Mouse (Mus musculus): ENCODE results near the gene Faf1. TPM values are rescaled to one million over a fixed set of nuclear protein-coding genes. Genes with fewer than 3 reads are reported as not detected.
A peak's percentile ranks its signal among the peaks of the same experiment; 100 is the strongest.

Faf1 gene
- polyA plus RNA-seq, 1 experiment from 2014 or later, result 15.7 TPM

GRCm38 (mm10) chr4:109986301-109986700 is 309.9 kb downstream of the Faf1 start:
- H3K4me3 ChIP-seq (ENCODE audit: low read depth, low read length), result no peak overlapping the region
- no peak for TF ChIP-seq CTCF (IDR thresholded peaks at IDR 0.05; ENCODE audit: low read depth)
- no peak overlapping the region for H3K27ac ChIP-seq (ENCODE audit: low read depth, low read length)
- H3K4me2 ChIP-seq (replicated peaks; ENCODE audit: low read depth), result no peak overlapping the region
- no peaks in the 10 kb centered on the region for H3K36me3 ChIP-seq (ENCODE audit: control insufficient read depth, insufficient read depth)
- no peak overlapping the region for H3K9ac ChIP-seq (ENCODE audit: low read depth, low read length)
- WGBS, result 6% methylated on average over 9 of the region's 9 CpGs
- H3K9me3 ChIP-seq (ENCODE audit: control insufficient read depth), result no peaks in the 10 kb centered on the region
- H3K27me3 ChIP-seq (replicated peaks; ENCODE audit: control insufficient read depth, insufficient read depth, low read length), result peaks cover 79% of the 10 kb centered on the region
- ATAC-seq, result no peak
- H3K4me1 ChIP-seq (replicated peaks; ENCODE audit: control insufficient read depth, insufficient read depth, low read length), result no peaks in the 10 kb centered on the region

DNA sequence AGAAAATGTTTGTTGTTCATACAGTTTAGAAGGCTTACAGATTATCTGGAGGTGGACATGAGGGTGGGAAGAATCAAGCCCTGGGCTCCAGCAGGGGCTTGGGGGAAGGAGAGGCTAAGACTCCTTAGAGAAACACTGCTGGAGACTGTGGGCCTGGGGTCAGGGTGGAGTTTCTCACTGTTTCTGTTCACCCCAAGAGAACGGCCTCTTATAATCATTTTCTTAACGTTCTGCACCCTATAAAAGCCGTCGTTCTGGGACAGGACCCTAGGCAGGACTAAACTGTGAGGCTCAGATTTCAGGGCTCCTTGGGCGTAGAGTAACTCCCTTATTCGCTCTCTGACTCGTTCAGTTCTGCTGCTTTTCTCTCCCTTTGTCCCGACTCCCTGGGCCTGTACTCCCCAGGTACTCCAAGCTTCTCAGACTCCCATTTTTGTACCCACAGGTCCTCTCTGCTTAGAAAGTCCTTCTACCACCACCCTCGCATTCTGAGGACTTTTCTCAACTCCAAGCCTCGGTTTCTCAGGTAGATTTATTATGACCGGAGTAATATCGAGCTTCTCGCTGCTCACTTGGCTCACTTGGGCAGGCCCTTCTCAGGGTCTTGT is 310.5 kb downstream of the Faf1 start:
- peaks cover 74% of the 10 kb centered on the region for H3K27me3 ChIP-seq (replicated peaks; ENCODE audit: control insufficient read depth, insufficient read depth, low read length)
- WGBS, result 7% methylated on average over 13 of the region's 13 CpGs
- no peak for ATAC-seq

DNA sequence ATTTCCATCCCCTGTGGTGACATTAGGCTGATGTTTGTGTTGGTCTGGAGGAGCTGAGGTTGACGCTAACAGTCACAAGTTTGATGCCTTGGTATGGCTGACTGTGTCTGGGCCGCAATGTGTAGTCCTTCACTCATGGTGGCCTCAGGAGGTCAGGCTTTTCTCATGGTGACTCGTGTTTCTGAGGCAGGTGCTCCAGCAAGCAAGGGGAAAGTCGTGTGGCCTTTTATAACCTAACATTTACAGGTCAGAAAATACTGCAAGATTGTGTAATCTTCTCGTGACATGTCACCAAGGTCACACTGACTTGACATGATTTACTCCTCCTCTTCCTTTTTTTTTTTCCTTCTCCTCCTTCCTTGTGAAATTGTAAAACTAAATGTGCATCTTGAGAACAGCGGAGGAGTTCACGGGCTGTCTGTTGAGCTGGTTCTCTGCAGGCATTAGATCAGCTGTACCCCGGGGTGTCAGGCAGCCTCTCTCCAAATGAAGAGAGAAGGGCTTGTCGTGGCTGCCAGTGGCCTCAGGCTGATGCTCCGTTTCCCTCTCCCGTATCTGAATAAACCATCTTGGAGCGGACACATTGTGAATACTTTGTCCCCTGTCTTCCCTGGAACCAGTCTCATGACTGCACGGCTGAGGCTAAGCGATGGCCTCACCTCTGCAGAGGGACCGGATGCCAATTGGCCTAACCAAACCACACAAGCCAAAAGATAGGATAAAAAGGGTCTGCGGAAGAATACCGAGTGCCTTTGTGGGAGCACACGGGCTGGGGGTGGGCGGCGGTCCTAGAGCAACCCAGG is 311.4 kb downstream of the Faf1 start:
- no peak for TF ChIP-seq CTCF (IDR thresholded peaks at IDR 0.05; ENCODE audit: low read depth)
- Histone ChIP-seq H3K9me3 (ENCODE audit: control insufficient read depth) (no peaks in the 10 kb centered on the region), H3K27me3 (replicated peaks; ENCODE audit: control insufficient read depth, insufficient read depth, low read length) (peaks cover 74% of the 10 kb centered on the region), H3K4me1 (replicated peaks; ENCODE audit: control insufficient read depth, insufficient read depth, low read length) (no peaks in the 10 kb centered on the region), H3K4me2 (replicated peaks; ENCODE audit: low read depth) (0 out of 2 replicates have a peak overlapping the region, but pooled peaks have one; percentile 6), H3K4me3 (ENCODE audit: low read depth, low read length) (no peak overlapping the region), H3K9ac (ENCODE audit: low read depth, low read length) (no peak overlapping the region), H3K36me3 (ENCODE audit: control insufficient read depth, insufficient read depth) (no peaks in the 10 kb centered on the region), H3K27ac (ENCODE audit: low read depth, low read length) (no peak overlapping the region)
- 0 out of 2 replicates have a peak, but pooled peaks have one; percentile 22 for ATAC-seq
- 5% methylated on average over 17 of the region's 20 CpGs for WGBS

More for the DNA sequence above, 310.5 kb downstream of the Faf1 start:
- TF ChIP-seq CTCF (IDR thresholded peaks at IDR 0.05; ENCODE audit: low read depth), result no peak
- no peak overlapping the region for H3K27ac ChIP-seq (ENCODE audit: low read depth, low read length)
- no peaks in the 10 kb centered on the region for H3K36me3 ChIP-seq (ENCODE audit: control insufficient read depth, insufficient read depth)
- no peak overlapping the region for H3K9ac ChIP-seq (ENCODE audit: low read depth, low read length)
- H3K9me3 ChIP-seq (ENCODE audit: control insufficient read depth), result no peaks in the 10 kb centered on the region
- no peaks in the 10 kb centered on the region for H3K4me1 ChIP-seq (replicated peaks; ENCODE audit: control insufficient read depth, insufficient read depth, low read length)
- no peak overlapping the region for H3K4me2 ChIP-seq (replicated peaks; ENCODE audit: low read depth)
- H3K4me3 ChIP-seq (ENCODE audit: low read depth, low read length), result no peak overlapping the region

- WGBS, result 7% methylated on average over 5 of the region's 5 CpGs
- H3K36me3 ChIP-seq (ENCODE audit: control insufficient read depth, insufficient read depth), result no peaks in the 10 kb centered on the region
- H3K9ac ChIP-seq (ENCODE audit: low read depth, low read length), result no peak overlapping the region
- no peaks in the 10 kb centered on the region for H3K9me3 ChIP-seq (ENCODE audit: control insufficient read depth)
- H3K27me3 ChIP-seq (replicated peaks; ENCODE audit: control insufficient read depth, insufficient read depth, low read length), result peaks cover 73% of the 10 kb centered on the region
- TF ChIP-seq CTCF (IDR thresholded peaks at IDR 0.05; ENCODE audit: low read depth), result no peak
- no peaks in the 10 kb centered on the region for H3K4me1 ChIP-seq (replicated peaks; ENCODE audit: control insufficient read depth, insufficient read depth, low read length)
- no peak for ATAC-seq
- no peak overlapping the region for H3K4me3 ChIP-seq (ENCODE audit: low read depth, low read length)
- no peak overlapping the region for H3K4me2 ChIP-seq (replicated peaks; ENCODE audit: low read depth)
- no peak overlapping the region for H3K27ac ChIP-seq (ENCODE audit: low read depth, low read length)
These were observed 312.0 kb downstream of the Faf1 start for GRCm38 (mm10) chr4:109988411-109988810.

DNA sequence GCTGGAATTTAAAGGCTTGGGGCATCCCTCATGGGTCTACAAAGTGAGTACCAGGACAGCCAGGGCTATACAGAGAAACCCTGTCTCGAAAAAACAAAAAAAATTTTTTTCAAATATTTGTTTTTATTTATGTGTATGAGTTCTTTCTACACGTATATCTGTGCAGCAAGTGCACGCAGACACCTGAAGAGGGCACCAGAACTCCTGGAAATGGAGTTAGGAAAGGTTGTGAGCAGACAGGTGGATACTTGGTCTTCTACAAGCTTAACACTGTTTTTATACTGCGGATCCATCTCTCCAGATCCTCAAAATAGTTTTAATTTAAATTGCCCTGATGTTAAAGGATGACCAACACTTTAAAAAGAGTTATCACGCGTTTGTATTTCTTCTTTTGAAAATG is 312.8 kb downstream of the Faf1 start:
- no peak for ATAC-seq
- H3K9ac ChIP-seq (ENCODE audit: low read depth, low read length), result no peak overlapping the region
- H3K4me2 ChIP-seq (replicated peaks; ENCODE audit: low read depth), result no peak overlapping the region
- peaks cover 68% of the 10 kb centered on the region for H3K27me3 ChIP-seq (replicated peaks; ENCODE audit: control insufficient read depth, insufficient read depth, low read length)
- H3K36me3 ChIP-seq (ENCODE audit: control insufficient read depth, insufficient read depth), result no peaks in the 10 kb centered on the region
- H3K9me3 ChIP-seq (ENCODE audit: control insufficient read depth), result no peaks in the 10 kb centered on the region
- peak; percentile 24 for TF ChIP-seq CTCF (IDR thresholded peaks at IDR 0.05; ENCODE audit: low read depth)
- no peaks in the 10 kb centered on the region for H3K4me1 ChIP-seq (replicated peaks; ENCODE audit: control insufficient read depth, insufficient read depth, low read length)
- WGBS, result 35% methylated on average over 6 of the region's 6 CpGs
- H3K27ac ChIP-seq (ENCODE audit: low read depth, low read length), result no peak overlapping the region
- H3K4me3 ChIP-seq (ENCODE audit: low read depth, low read length), result no peak overlapping the region

DNA sequence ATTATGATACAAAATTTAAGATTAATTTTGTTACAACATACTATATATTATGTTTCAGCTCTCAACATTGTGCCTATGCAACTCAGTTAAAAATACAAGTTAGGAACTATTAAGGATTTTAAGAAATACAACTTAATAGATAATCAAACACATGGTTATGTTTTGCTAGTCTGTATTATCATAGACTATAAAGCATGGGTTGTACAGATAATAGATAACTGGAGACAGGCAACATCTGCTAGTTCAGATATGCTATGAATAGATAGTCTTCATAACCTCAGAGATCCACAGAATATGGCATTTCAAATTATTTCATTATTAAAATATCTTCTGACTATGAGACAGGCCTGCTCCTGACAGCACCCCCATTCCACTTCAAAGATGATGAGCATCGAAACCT is 329.7 kb downstream of the Faf1 start:
- Histone ChIP-seq H3K36me3 (ENCODE audit: control insufficient read depth, insufficient read depth) (no peaks in the 10 kb centered on the region), H3K4me3 (ENCODE audit: low read depth, low read length) (no peak overlapping the region), H3K27ac (ENCODE audit: low read depth, low read length) (no peak overlapping the region), H3K9ac (ENCODE audit: low read depth, low read length) (no peak overlapping the region), H3K4me1 (replicated peaks; ENCODE audit: control insufficient read depth, insufficient read depth, low read length) (no peaks in the 10 kb centered on the region), H3K4me2 (replicated peaks; ENCODE audit: low read depth) (no peak overlapping the region), H3K27me3 (replicated peaks; ENCODE audit: control insufficient read depth, insufficient read depth, low read length) (no peaks in the 10 kb centered on the region; the same call in 1 of the 2 replicates), H3K9me3 (ENCODE audit: control insufficient read depth) (no peaks in the 10 kb centered on the region)
- WGBS, result 91% methylated on average over 1 of the region's 1 CpGs
- TF ChIP-seq CTCF (IDR thresholded peaks at IDR 0.05; ENCODE audit: low read depth), result no peak
- ATAC-seq, result no peak

Other genes starting within 250 kb of the Faf1 start
- 36.0 and 39.2 TPM in 2 replicates for gene Rnf11, start 191.9 kb upstream of the Faf1 start, polyA plus RNA-seq (2015; fragmentation: Nextera tagmentation; extraction: Ambion mirVana)
- not detected in 2 replicates for gene 4930522H14Rik, start 145.3 kb upstream of the Faf1 start, polyA plus RNA-seq (2015; fragmentation: Nextera tagmentation; extraction: Ambion mirVana)
- 5.7 and 7.5 TPM in 2 replicates for gene Cdkn2c, start 9.4 kb upstream of the Faf1 start, polyA plus RNA-seq (2015; fragmentation: Nextera tagmentation; extraction: Ambion mirVana)

Data from intestine, postnatal 0 days (tissue).